15 mouse cellular contexts compared by ENCODE assay signal in genomic region chr12:72279129-72279875, GRCm38 (mm10).
"Had no signal": no experiment of that assay in that cellular context is flagged by ENCODE, and none has a peak within 500 bp of the region (broad histone marks: within the 10 kb centered on the region; RNA-seq: fewer than 3 reads in every experiment).

No protein-coding gene starts in this region.

- H3K36me3 ChIP-seq: midbrain, embryonic 13.5 days; stomach, embryonic 15.5 days had no signal

- H3K4me3 ChIP-seq: left cerebral cortex, adult 2 months; midbrain, embryonic 13.5 days; stomach, embryonic 15.5 days had no signal

- DNase-seq: kidney, adult 11 months; kidney, adult 9 months; kidney, postnatal 14 days; layer of hippocampus, postnatal 36 days; liver, postnatal 0 days; lung, embryonic 14.5 days; right cerebral cortex, postnatal 25 days; spleen, adult 18-20 months; thymus, postnatal 25 days had no signal

- H3K27me3 ChIP-seq: midbrain, embryonic 13.5 days; stomach, embryonic 15.5 days had no signal

- H3K4me1 ChIP-seq: midbrain, embryonic 13.5 days; stomach, embryonic 15.5 days had no signal

- H3K9ac ChIP-seq: liver, embryonic 14.5 days; liver, postnatal 0 days; lung, embryonic 14.5 days; midbrain, embryonic 13.5 days; stomach, embryonic 15.5 days had no signal

- H3K27ac ChIP-seq: left cerebral cortex, adult 2 months; liver, embryonic 14.5 days; macrophage; midbrain, embryonic 13.5 days; stomach, embryonic 15.5 days had no signal

- ATAC-seq: liver, postnatal 0 days; lung, postnatal 0 days; midbrain, embryonic 13.5 days had no signal

- H3K4me2 ChIP-seq: lung, embryonic 14.5 days; midbrain, embryonic 13.5 days; stomach, embryonic 15.5 days had no signal

- H3K9me3 ChIP-seq: midbrain, embryonic 13.5 days; stomach, embryonic 15.5 days had no signal
